Mouse (Mus musculus) testis, postnatal 10 days (tissue): ENCODE measurements around the gene Sgip1.

Experiments used
- DNase-seq: peaks from one replicate; pipeline ENCODE4 v3.0.0; 2021; ENCODE audit warnings: low spot score

The Sgip1 gene

GRCm38 (mm10) chr4:102741287-102741686 is at the start of gene Sgip1:
TSS of gene Sgip1 (plus strand) at chr4:102741297.
- no peak for DNase-seq

- DNase-seq, result no peak
Observed at GRCm38 (mm10) chr4:102691402-102691801, 49.7 kb upstream of the Sgip1 start.

DNA sequence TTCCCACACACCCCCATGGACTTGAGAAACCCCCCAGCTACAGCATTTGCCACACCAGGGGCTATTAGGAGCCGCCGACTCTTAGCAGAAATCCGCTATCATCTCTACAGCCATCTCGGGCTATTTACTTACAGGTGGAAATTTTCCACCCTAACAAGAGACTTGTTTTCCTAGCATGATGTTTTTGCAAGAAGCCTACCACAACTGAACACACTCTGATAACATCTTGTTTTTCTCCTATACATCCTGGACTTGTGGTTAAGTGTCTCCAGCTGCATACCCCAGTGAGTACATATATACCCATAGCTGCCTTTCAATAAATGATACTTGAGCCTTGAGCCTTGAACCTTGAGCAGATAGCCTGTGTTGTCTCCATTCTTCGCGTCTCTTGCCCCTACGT is 43.1 kb upstream of the Sgip1 start:
- no peak for DNase-seq

- DNase-seq, result no peak
Observed at GRCm38 (mm10) chr4:102711731-102712130, 29.4 kb upstream of the Sgip1 start.

- no peak for DNase-seq
Observed at GRCm38 (mm10) chr4:102715532-102715931, 25.6 kb upstream of the Sgip1 start.

DNA sequence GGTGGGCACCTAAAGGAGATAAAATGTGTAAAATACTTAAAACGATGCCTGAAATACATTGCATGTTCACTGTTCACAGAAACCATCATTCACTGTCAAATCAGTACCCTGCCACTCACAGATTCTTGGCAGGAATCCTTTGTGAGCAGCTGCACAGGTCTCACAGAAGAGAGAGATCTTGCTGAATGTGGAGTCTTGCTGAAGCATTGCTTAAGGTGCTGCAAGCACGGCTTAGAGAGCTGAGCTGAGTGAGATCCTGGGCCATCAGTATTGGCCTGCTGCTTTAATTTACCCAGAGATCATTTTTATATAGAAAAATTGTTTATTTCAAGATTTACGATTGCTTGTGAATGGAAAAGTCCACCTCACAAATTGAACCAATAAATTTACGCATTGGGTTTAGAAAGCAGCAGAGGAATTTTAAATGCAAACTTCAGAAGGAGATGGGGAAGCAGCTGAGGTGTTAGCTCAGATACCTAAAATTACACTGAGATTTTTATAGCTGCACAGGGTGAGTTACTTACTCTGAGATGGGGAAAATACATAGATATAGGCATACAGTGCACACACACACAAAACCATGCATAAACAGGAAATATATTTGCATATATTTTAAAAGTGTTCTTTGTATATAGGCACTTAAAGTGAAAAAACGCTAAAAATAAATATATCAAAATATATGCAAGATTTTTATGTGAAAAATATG is 23.8 kb upstream of the Sgip1 start:
- DNase-seq, result no peak

GRCm38 (mm10) chr4:102719535-102719934 is 21.6 kb upstream of the Sgip1 start:
- DNase-seq, result no peak

- DNase-seq, result no peak
Observed at GRCm38 (mm10) chr4:102719951-102720350, 21.1 kb upstream of the Sgip1 start.

- DNase-seq, result no peak
Observed at GRCm38 (mm10) chr4:102724442-102724841, 16.7 kb upstream of the Sgip1 start.

DNA sequence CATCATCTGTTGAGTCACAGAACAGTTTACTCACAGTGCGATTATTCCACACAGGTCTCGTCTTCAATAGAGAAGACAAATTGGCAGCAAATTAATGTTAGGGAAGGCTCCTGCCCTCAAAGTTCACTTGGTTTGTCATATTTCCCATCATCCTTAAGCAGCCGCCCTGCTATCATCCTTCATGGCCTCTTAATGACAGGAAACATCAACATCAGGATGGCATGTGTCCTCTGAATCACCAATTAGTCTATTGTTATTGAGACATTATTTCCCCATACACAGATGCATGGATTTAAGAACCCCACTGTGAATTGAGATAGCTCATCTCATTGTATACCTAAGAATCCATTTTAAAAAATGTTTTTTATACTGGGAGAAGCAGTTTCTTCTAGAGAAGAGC is 10.1 kb upstream of the Sgip1 start:
- DNase-seq, result no peak

- DNase-seq, result no peak
Observed at GRCm38 (mm10) chr4:102734022-102734657, 7.0 kb upstream of the Sgip1 start.

GRCm38 (mm10) chr4:102753334-102754090 is 12.4 kb downstream of the Sgip1 start:
- DNase-seq, result no peak

DNA sequence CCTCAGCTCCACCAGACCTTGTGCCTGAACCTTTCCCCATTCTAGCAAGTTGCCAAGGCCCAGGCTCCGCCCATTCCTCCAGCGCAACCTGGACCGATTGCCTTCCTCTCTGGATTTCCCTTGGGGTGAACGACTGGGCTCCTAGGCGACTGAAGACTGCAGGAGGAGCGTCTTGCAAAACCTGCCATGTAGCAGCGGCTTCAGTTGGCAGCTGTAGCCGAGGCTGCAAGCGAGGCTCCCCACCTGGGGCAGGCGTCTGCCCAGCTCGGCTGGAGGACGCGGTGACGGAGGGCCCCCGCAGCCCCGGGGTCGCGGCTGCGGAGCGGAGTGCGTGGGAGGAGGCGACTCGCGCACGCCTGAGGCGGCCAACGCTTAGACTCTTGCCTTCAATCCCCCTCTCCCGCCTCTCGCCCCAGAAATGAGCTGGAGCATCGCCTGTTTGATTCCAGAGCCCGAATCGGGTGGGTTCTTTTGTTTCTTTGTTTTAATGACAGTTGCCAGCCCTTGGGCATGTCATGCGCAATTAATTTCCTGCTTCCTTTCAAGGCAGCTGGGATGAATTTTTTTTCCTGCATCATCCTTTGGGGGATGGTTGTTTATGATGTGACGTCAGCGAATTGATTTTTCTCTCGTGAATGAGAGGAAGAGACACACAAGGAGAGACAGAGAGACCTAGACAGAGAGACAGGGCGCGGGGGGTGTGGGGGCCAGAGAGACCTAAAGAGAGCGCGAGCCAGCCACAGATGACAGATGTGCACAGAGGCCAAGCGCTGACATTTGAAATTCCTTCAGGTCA is 18.2 kb downstream of the Sgip1 start:
- peak; percentile 52 for DNase-seq

- DNase-seq, result peak; percentile 56
Observed at GRCm38 (mm10) chr4:102760042-102760821, 19.1 kb downstream of the Sgip1 start.

DNA sequence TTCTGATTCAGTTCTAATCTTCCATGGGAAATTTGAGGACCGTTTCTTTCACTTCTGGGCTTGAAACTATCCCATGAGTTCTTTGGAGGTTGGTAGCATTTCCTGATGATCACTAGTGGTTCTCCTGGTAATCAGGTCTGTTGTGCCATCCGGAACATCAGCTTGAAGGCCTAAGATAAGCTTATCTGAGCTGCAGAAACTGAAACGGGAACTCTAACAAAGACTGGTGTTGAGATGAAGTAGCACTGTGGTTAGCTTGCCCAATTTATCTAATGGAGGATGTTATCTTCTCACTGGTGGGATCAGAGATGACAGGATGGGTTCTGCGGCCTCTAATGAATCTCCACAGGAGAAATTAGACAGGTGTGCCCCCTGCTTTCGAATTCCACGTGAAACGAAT is 21.0 kb downstream of the Sgip1 start:
- DNase-seq, result no peak

GRCm38 (mm10) chr4:102769070-102769469 is 28.0 kb downstream of the Sgip1 start:
- DNase-seq, result no peak

- no peak for DNase-seq
Observed at GRCm38 (mm10) chr4:102769936-102770335, 28.8 kb downstream of the Sgip1 start.

- no peak for DNase-seq
Observed at GRCm38 (mm10) chr4:102771598-102772357, 30.7 kb downstream of the Sgip1 start.

DNA sequence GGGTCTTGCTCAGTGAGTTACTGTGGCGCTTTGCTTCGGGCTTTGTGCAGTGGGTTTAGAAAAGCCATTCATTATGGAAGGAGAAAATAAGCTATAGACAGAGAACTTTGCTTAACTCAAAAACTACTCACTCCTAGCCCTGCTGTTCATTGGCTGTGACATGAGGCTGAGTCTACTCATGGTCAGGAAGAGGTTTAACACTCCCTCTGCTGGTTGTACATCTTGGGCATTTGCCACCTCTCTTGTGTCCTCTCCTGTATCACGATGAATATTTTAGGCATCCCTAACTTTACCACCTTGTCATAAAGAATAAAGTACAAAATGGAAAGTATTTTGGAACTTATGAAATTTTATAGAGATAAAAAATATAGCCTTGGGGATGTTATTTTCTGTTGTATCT is 32.1 kb downstream of the Sgip1 start:
- no peak for DNase-seq

DNA sequence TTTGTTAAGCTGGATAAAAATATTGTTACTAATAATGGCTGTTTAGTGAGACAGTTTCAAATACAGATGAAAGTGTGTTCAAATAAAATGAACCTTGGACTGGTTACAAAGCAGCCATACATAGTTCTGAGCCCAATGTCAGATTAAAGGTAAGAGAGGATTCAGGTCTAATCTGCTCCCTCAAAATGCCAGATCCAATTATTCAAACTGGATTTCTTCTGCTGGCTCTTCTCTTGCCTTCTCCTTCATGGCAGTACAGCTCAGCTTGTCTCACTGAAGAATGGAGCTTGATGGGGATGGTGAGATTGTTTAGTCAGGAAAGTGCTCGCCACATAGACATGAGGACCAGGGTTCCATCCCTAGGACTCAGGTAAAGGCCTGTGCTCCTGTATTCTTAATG is 32.7 kb downstream of the Sgip1 start:
- DNase-seq, result no peak

- no peak for DNase-seq
Observed at GRCm38 (mm10) chr4:102774549-102774948, 33.5 kb downstream of the Sgip1 start.
